Mouse (Mus musculus): ENCODE results near the gene Epor.

DNA sequence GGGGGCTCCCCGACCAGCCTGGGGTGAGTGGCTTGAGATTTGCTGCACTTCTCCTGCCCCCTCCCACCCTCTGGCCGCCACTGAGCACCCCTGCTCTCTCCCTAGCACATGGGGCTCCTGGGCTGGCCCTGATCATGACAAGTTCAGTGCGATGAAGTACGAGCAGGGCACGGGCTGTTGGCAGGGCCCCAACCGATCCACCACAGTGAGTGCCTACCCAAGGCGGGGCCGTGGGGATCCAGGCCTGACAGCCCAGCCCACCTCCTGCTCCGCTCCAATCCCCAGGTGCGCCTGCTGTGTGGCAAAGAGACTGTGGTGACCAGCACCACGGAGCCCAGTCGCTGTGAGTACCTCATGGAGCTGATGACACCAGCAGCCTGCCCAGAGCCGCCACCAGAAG is 49.4 kb upstream of the Epor start:
- TF ChIP-seq CTCF (conservative IDR thresholded peaks at IDR 0.05; ENCODE audit: low read length) (no peak), POU5F1 (IDR thresholded peaks at IDR 0.05; ENCODE audit: borderline replicate concordance, low read length) (no peak)
